Mouse (Mus musculus): Measurements from ENCODE around the gene Jchain.

Jchain gene

DNA sequence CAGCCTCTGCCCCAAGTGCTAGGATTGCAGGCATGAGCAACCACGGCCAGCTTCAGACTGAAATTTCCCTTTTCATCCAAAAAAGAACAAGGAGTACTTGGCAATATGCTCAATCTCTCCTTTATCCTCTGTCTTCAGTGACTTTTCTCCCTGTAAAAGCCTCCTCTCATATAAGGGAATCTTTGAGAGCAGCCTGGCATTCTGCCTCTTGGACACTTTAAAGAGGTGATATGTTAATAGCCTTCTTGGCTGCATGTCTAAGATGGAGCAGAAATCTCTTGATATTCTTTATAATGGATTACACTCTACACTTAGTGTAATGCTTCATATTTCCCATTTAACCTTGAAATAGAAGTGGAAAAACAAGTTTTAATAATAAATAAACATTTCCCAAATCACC, 3.2 kb upstream of the Jchain start:
- no peak for DNase-seq (ENCODE audit: low spot score)

DNA sequence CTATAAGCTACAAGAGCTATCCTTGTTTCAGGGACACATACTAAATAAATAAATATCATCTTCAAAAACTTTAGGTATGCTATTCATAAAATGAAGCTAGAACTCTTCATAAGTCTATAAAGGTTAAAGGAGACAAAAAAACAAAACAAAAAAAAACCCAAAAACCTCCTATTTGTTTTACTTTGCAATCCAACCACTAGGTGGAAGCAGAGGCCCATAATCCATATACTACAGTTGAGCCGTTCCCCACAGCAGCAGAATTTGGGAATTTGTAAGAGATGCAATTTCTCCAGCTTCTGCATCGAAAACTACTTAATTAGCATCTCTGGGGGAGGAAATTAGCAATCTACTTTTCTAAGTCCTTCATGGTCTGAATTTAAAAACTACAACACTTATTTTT, 8.5 kb downstream of the Jchain start:
- peak; percentile 67 for DNase-seq (ENCODE audit: low spot score)

DNA sequence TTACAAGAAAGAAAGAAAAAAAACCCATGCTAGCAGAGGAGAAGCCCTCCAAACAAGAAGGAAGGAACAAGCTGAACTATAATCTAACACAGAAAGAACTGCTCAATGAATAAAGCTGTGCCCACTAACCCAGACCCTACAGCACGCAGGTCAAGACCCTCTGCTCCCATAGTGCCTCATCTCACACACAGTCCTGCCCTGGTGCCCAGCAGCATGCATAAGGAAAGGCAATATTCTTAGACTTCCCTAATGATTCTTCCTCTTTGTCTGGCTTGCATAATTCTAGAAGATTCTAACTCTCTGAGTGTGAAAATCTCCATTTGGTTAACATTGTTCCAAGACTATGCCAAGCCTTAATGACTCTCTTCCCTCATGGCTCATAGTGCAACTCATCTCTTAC, 18.7 kb downstream of the Jchain start:
- no peak for DNase-seq (ENCODE audit: low spot score)

DNA sequence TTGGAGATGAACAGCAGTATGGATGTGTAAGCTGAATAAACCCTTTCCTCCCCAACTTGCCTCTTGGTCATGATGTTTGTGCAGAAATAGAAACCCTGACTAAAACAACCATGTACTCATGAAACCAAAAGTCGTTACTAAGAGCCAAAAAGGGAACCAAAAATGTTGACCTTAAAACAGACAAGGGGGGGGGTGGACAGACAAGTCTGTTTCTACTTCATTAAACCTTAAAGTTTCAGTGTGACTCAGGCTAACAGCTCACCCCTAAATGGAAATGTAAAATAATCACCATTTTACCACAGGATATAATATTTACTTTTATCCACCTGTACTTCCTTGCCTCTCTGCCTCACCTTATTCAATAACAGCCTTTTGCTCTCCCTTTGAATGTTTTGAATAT, 19.1 kb downstream of the Jchain start:
- no peak for DNase-seq (ENCODE audit: low spot score)

DNA sequence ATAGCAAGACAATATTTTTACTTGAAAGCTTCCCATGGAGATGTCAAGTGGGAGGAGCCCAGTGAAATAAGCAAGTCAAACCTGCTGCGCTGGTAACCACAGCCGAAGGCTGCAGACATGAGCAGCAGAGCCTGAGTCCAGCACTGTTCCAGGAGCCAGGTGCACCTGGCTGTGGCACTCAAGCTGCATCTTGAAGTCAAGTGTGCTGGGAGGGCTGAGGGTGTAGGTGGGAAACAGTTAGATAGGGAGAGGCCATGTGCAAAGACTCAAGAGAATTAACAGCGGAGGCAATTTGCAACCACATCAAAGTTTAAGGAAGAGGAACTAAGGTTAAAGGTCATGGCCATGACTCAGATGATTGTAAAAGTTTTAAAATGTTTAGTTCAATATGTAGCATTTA, 27.9 kb downstream of the Jchain start:
- DNase-seq (ENCODE audit: low spot score), result no peak

DNA sequence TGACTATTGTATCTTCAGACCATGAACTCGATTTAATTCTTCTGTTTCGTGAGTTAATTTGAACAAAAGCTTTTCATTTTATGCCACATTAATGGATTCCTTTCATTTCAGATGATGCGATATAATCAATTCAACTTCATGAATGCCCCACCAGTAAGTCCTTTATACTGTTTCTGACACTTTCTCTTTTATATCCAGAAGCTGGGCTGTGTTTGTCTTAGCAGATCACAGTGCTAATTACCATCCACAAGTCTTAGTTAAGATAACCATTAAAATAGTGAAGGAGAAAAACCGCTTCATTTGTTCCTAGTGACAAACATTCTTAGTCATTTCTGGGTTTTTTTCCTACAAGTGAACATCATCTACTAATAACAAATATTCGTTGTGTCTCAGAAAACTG, 36.6 kb downstream of the Jchain start:
- no peak for DNase-seq (ENCODE audit: low spot score)

DNA sequence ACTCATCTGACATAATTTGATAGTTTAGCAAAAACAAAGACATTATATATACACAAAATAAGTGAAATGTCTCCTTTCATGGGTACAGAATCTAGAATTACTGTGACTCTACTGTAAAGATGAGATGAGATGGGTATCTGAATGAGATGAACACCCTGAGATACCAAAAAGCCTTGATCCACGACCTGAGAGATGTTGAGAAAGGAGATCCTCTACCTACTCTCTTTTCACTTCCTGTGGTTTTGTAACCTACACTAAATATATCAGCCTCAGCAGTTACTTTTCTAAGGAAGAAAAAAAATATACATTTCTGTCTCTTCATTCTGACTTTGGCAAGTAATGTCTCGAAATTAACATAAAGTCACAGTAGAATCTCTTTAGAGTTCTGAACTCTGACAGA, 38.7 kb downstream of the Jchain start:
- DNase-seq (ENCODE audit: low spot score), result no peak

DNA sequence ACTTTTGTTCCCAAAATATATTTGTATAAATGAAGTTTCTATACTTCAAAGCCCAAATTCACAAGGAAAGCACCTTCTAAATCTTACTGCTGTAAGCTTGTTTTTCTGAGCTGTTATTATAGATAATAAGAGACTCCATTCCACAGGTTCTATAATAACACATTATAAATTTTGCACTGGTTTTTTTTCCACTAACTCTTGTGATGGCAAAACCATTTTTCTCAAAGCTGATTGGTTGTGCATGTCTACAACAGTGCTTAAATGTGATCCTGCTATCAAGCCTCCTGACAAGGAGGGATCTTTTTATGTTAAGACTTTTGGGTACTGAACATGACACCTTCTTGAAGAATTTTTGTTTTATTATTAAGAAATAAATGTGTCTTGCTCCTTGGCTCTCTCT, 40.0 kb downstream of the Jchain start, which contains the start of gene Enam:
Gene Enam, plus strand, starts transcription at position 301 of the 400 bp plus-strand sequence.
- no peak for DNase-seq (ENCODE audit: low spot score)
